Mouse (Mus musculus): ENCODE data around the gene Spdye4c. TPM values are rescaled to one million over a fixed set of nuclear protein-coding genes. Genes with fewer than 3 reads are reported as not detected.

Spdye4c gene
- total RNA-seq (2021): not detected
- long read RNA-seq: 0 reads

DNA sequence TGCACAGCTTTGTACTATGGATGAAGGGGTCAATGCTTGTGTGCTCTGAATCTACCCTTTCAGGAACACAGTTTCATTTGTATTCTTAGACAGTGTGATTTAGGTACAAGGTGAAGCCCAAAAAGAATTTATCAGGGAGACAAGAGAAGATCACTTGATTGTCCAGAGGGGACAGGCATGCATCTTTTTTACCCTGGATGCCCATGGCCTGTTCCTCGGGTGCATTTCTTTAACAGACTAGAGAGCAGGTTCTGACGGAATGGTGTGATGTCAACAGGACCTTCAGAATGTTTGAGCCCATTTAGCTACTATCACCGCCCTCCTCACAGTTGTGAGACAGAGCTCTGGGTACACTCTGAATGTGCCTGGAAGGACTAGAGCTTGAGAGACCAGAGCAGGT lies at the start of gene Spdye4c:
TSS of gene Spdye4c (plus strand) at position 301 of the 400 bp plus-strand sequence.
- no peak for DNase-seq (ENCODE audit: low spot score in 2 of 2)

DNA sequence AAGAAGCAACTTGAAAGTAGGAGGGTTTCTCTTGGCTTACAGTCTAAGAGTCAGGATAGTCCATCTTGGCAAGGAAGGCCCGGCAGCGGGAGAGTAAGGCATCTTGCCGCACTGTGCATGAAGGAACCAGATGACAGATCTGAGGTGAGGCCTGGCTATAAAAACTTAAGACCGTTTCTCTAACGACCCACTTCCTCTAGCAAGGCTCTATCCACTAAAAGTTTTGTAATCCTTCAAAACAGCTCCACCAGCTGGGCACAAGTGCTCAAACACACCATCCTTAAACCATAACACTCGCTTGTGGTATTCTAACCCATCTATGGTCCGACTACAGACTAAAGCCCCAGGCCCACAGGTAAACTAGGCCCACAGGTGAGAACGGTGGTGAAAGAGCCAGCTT lies 47.5 kb upstream of the Spdye4c start:
- no peak for DNase-seq (ENCODE audit: low spot score in 2 of 2)

DNA sequence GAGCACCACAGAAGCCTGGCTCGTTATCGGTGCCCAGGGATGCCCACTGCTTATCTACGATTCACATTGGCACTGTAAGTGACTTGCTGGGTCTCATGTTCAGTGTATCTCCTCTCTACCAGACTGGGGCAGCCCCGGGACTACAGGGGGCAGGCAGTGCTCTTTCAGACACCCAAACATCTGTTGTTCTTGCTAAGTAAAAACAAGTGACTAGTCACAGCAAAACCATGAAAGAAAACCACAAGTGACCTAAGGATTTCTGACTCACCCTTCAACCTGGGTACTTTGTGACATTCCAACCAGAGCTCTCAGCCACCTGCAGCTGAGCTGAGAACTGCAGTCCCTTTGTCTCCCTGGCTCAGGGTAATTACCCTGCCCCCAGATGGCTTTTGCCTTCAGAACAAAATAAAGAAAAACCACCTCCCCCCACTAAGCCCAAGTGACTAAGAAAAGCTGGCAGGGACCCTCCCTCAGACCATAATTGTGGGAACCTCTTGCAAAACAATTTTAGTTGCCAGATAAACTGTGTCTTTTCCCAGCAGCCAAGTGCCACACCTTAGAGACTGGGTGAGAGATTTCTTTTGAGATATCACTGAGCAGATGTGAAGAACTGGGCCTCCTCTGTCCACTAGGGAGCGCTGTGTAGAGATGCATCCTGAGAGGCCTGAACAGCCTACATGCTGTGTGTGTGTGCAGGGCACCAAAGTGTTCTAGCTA lies 46.4 kb upstream of the Spdye4c start:
- peak; percentile 33 to 38 for DNase-seq (ENCODE audit: low spot score in 2 of 2)

DNA sequence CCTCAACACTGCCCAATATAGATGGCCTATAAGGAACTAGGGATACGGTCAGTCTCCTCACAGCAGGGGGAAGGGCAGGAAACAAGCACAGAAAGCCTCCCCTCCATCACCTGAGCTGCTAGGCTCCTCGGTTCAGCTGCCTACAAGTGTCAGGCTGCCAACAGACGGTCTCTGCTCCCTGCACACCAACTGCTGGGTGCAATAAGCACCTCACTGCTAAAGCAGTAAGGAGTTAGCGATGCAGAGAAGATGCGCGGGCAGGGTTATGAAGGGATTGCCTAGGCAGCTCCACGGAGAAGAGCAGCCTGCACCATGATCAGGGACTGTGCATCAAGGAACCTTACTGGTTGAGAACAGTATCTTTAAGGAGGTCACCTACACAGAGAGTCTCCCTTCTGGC lies 45.6 kb upstream of the Spdye4c start:
- DNase-seq (ENCODE audit: low spot score in 2 of 2): no peak

DNA sequence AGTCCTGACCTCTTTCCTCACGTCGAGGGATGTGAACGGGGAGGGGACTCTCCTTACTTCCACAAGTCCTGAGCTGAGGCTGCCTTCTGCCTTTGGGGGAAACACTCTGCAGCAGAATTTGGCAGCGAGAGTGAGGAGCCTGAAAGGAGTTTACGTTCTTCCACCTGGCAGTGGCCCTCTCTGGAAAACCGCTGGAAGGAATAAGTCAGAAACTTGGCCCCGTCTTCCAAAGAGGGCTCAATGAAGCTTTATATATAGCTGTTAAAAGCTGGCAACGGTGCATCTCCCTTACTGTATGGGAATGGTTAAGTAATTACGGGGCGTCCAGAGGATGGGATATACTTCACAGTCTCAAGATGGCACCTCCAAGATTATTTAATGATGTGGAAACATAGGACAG lies 43.9 kb upstream of the Spdye4c start:
- DNase-seq (ENCODE audit: low spot score in 2 of 2): no peak

DNA sequence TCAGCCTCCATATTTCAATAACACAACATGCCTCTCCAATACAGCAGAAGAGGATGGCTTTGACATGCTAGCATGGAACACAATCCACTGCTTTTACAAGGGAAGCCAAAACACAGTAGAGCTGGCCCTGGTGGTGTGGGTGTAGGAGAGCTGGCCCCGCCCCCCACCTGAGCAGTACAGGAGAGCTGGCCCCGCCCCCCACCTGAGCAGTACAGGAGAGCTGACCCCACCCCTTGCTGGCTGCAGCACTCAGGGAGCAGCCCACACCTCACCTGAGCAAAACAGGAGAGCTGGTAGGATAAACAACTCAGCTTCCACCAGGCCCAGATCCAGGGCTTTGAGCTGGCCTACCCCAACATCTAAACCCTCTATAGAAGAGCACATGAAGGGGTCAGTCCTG lies 42.7 kb upstream of the Spdye4c start:
- DNase-seq (ENCODE audit: low spot score in 2 of 2): no peak

DNA sequence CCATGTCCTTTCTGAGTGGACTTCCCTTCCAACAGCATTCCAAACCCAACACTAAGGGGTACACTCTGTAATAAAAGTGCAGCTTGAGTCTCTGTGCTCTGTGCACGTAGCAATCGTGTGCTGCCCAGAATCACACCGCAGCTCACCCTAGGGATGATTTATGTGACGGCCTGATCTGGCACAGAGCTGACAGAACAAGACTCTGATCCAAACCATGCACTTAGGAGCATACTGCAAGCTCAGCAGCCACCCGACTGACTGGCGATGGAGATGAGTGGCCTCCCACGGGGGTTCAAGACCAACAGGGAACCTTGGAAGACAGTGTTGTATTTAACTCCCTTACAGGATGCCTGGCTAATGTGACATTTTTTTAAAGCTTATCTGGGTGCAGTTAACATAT lies 41.4 kb upstream of the Spdye4c start:
- DNase-seq (ENCODE audit: low spot score in 2 of 2): no peak

DNA sequence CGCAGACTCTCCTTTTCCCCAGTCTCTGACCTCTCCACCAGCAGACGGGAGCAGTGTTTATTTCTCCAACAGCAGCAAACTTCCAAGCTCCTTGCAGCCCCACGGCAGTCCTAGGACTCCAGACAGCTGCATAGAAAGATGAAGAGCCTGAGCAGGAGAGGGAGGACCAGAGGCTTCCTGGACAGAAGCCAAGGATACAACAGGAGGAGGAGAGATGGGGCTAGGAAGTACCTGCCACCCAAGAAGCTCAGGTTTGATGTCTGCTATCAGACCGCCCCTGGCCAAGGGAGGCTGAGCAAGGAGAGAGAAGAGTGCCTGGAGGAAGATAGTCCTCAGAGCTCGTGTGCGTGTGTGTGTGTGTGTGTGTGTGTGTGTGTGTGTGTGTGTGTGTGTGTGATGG lies 41.0 kb upstream of the Spdye4c start:
- no peak for DNase-seq (ENCODE audit: low spot score in 2 of 2)

DNA sequence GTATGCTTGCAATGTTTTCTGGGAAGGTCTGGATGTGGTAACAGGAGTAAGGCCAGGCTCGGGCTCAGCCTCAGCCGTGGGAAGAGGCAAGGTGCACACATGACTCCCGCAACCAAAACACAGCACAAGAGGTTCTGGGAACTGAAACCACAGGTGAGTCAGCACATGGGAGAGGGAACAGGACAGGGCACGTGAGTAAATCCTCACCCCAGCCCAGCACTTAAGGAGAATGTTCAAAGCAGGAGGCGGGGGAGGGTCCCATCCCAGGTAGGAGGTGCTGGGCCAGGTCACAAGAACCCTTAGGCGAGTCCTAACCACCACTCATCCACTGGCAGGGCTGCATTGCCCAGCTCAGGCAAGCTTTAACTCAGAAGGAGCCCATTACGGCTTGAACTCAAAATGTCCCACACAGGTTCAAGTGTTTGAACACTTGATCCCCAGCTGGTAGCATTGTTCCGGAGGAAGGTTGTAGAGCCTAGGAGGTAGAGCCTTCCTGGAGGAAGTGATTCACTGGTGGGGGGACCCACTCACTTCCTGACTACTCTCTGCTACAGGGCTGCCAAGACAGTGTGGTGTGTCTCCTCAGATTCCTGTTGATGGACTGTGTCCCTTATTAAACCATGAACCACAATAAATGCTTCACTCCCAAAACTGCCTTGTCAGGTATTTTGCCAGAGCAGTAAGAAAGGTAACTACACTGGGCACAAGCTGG lies 38.8 kb upstream of the Spdye4c start:
- DNase-seq (ENCODE audit: low spot score in 2 of 2): no peak

DNA sequence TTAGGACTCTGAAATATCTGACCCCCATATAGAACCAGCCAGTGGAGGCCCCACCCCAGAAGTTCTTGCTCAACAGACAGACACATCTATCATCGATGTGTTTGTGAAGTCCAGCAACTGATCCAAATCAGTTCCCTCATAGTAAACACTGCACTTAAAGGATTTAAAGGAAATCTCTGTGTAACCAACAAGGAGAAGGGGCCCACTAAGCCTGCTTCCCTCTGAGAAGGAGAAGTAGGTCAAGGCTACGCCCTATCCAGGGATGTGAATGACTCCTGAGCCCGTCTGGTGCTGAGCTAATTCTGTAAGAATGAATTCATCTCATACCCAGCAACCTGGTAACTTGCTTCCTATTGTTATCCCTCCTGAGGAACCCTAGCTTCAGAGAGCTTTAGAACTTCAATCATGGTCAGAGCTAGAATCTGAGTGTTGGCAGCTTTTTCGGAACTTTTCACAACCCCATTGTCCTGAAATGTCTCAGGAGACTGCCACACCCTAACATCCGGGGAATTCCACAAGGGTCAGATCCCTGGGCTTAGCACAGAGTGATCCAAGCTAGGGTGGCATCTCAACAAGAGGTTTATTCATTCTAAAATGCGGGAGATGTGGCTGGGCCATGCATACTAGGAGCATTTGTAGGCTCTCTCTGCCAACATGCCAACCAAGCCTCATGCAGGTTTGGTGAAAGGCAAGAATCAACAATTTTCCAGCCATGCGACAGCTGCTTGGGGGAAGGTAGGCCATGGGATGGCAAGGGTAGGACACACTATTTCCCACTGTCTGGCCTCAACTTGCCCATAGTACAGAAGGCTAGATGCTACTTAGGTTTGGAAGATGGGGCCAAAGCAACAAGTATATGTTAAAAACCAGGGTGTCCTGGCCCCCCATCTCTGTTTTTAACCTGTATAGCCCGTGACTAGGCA lies 38.0 kb upstream of the Spdye4c start:
- no peak for DNase-seq (ENCODE audit: low spot score in 2 of 2)

DNA sequence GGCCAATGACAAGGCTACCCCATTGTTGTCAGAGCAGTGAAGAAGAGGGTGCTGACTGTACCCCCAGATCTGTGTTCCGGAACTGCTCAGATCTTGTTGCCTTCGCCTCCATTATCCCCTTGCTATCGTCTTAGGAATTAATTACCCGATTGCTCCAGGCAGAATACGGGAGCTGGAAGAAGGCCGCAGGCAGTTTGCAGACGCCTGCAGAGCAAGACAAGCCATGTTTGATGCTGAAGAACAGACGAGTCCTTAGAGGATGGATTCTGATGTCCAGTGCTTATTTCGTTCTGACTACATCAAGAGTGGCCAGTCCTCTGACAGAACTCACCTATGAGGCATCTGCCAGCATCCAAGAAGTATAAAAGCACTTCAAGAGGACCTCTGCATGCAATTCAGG lies 35.9 kb upstream of the Spdye4c start:
- DNase-seq (ENCODE audit: low spot score in 2 of 2): no peak

DNA sequence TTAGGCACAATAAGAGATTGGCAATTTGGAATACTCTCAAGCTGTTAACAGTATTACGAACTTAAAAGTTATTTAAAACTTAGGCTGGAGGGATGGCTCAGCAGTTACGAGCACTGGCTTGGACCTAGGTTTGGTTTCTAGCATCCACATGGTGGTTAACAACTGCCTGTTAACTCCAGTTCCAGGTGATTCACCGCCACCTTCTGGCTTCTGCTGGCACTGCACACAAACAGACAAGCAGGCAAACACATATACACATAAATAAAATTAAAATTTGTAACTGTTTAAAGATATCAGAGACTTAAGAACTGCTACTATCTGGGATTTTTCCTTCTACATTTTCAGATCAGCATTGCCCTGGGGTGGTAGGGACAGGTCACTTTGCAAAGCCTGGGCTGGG lies 26.8 kb upstream of the Spdye4c start:
- DNase-seq (ENCODE audit: low spot score in 2 of 2): no peak

DNA sequence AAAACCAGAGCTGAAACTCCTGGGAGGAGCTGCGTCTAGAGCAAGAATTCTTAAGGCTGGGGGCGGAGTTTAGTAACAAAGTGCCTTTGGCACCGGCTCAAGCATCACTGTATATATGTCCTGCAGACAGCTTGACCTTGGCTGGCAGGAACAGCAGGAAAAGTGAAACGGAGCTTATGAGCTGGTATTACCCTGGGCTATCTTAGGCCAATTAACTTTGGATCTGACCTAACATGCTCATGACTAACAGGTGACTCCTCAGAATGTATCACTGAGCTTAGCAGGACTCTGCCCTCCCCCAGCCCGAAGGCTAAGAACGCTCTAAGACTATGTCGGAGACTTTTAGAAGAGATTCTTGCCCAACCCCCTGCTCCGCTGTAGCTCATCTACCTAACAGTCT lies 25.1 kb upstream of the Spdye4c start:
- no peak for DNase-seq (ENCODE audit: low spot score in 2 of 2)

DNA sequence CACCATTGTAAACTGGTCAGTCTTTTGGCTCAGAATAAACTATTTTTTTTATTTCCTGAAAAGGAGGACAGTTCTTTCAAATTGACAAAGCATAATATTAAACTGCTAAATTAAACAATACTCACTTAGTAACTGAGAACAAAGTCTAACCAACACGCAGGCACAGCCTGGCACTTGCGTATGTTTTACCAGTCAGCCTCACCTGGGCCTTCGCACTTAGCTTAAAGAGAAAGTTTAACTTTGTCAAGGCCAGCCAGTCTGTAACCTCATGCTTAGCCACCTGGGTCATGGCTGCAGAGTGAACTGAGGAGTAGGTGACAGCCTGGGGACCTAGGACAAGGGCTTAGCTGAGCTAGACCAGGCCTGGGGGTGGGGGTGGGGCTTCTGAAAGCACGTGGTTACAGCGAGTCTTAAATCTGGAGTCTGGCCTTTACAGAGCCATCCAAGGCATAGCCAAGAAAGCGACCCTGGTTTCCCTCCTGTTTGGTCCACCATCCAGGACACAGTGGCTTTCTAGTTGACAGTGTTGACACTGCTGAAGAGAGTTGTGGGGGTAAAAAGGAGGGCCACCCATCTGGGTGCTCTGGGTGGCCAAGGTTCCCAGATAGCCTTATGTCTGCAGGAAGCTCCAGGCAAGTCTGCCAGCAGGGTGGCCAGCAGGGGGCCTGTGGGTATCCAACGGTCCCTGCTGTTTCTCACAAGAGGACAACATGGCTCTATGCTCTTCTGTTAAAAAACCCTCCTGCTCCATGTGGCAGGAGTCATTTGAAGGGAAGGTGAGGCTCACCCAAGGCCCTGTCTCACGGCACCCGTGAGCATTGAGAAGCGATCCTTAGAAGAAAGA lies 24.5 kb upstream of the Spdye4c start:
- peak; percentile 18 to 20 for DNase-seq (ENCODE audit: low spot score in 2 of 2)

DNA sequence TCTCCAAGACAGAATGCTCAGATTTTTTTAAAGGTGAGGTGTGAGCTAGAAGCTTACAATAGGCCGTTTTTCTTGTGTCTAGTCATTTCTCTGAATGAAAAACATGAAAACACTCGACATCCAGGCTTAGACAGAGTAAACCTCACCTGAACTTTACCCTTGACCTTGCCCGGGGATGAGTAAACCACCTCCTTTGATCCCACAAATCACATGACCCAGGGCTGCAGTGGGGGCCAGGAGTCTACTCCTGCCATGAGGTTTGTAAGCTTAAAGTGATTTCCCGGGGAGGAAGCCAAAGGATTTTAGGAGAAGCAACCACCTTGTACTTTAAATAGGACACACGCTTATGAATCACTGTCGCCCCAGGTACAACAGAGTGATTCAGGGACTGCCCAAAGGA lies 23.0 kb upstream of the Spdye4c start:
- no peak for DNase-seq (ENCODE audit: low spot score in 2 of 2)

DNA sequence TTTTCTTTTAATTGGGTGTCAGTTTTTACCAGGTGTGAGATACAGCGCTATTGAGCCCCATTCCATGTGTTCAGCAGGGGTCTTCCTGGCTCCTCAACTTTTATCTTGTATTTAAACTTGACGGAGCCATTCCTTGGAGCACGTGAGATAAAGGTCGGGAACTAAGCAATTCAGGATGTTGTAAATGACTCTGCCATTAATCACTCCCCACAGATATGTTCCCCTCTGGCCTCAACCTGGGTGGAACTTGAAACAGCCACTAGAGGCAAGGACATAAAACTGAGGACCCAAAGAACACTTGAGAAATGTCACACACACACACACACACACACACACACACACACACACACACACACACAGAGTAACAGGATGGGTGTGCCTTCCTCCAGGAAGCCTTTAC lies 22.5 kb upstream of the Spdye4c start:
- no peak for DNase-seq (ENCODE audit: low spot score in 2 of 2)

DNA sequence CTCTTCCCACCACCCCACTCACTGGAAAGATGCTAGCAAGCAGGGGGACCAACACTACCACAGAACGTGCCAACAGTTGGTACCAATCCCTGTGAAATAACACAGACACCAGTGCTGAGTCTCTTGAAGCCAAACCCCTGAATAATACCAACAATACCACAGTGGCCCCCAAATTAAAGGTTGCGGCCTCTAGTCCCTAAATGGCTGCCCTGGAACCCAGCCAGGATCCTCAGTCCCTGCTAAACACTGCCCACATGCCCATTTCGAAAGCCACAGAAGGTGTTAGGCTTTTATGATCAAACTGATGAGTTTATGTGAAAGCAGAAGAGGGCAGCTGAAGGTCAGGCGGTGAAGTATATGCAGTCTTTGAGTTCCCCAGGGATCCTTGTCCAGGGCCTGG lies 20.0 kb upstream of the Spdye4c start:
- no peak for DNase-seq (ENCODE audit: low spot score in 2 of 2)

DNA sequence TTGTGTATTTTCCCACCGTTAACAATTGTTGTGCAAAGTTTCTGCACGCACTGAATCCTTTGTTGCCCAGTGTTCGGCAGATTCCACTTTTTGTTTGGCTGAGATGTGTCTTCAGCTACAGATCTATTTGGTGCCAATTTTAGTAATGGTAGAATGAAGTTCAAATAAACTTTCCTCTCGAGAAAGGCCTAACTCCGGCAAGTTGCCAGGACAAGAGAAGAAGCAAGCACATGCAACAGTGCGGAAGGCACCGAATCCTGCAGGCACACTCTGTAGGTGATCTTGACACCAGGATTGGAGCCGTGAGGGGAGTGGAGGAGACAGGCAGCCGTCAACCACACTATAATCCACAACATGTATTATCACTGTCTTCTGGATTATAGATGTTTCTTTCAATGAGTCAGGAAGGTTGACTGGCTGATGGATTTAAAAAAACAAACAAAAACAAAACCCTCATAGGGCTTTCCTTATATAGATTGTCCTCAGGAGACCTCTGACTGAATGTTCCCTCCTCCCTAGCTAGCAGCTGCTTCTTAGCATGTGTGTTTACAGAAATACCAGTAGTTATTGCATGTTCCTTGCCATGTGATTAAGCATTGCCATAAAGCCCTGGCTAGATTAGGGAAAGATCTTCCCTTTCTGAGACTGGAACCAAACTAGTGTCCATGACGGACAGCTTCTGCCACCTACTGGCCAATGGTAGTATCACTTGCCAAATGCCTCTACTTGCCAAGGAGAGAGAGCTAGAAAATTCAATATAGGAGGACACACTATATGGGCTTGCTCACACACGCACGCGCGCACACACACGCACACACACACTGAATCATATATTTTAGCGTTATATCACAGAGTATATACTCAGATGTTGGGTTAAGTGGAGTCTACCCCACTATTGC lies 18.0 kb upstream of the Spdye4c start:
- DNase-seq (ENCODE audit: low spot score in 2 of 2): peak; percentile 91 to 92

DNA sequence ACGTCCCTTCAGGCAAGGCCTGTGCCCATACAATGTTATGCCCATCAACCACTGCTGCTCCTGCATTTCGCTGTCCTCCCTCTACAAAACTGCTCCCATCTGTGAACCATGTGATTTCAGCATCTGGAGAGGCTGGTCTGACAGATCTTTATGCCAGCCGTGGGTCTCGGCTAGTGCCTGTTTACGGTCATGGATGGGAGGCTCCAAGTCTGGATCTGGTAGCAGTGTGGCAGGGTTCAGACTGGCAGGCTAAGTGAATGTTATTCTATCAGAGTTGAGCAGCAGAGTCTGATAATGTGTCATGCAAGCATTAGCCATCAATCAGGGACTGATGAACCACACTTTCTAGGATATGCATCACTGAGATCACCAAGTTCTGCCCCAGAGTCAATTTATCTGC lies 8.1 kb upstream of the Spdye4c start:
- no peak for DNase-seq (ENCODE audit: low spot score in 2 of 2)

DNA sequence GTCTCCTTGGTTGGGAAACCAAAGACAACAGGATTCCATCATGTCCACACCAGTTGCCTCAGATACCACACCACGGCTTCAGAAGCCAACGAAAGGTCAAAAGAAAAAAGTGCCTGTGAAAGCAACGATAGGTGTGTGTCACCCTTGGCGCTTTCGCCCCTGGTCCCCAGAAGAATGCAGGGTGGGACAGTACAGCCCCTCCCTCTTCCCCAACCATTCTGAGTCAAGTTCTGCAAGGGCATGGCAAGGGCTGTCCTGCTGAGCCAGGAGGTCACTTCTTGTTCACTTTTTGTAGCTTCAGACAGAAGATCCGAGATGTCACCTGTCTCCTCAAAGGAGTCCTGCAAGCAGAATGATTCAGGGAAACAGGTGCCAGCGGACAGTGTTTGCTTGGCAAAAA lies 1.3 kb downstream of the Spdye4c start:
- DNase-seq (ENCODE audit: low spot score in 2 of 2): no peak
